9 mouse cellular contexts compared by ENCODE assay signal in genomic region chr4:82497671-82498631, GRCm38 (mm10).
A peak's percentile ranks its signal among the peaks of the same experiment; 100 is the strongest.
DNase-seq lines count a peak whose midpoint lies in the region; ATAC-seq and TF ChIP-seq lines count a peak whose summit lies in the region.
"Had no signal": no experiment of that assay in that cellular context is flagged by ENCODE, and none has a peak within 500 bp of the region (broad histone marks: within the 10 kb centered on the region; RNA-seq: fewer than 3 reads in every experiment).

No protein-coding gene starts in this region.

- H3K27ac ChIP-seq in kidney, adult 2 months (ENCODE audit: insufficient read depth, low read depth, low read length): no peak overlapping the region
- no peak overlapping the region for H3K27ac ChIP-seq in kidney, embryonic 16.5 days (ENCODE audit: low read length)
- peak overlapping the region; percentile 82 for H3K27ac ChIP-seq in cerebellum, adult 2 months (ENCODE audit: insufficient read depth, low read length)
- H3K27ac ChIP-seq: embryonic facial prominence, embryonic 12.5 days had no signal

- TF ChIP-seq POLR2A in kidney, adult 2 months (IDR thresholded peaks at IDR 0.05; ENCODE audit: low read depth, low read length): no peak
- 0 out of 2 replicates have a peak, but pooled peaks have one; percentile 18 for TF ChIP-seq POLR2A in cerebellum, adult 2 months (IDR thresholded peaks at IDR 0.05; ENCODE audit: borderline replicate concordance, insufficient read depth, low read length)

- intact Hi-C loops in heart, postnatal 10 days (cut with DNase I): no loop called here

- no peak overlapping the region for H3K4me3 ChIP-seq in kidney, adult 2 months (ENCODE audit: insufficient read depth, low read depth, low read length)
- no peak overlapping the region for H3K4me3 ChIP-seq in kidney, embryonic 16.5 days (ENCODE audit: low read length)
- H3K4me3 ChIP-seq in cerebellum, adult 2 months (replicated peaks; ENCODE audit: insufficient read depth, low read depth, low read length): peak overlapping the region; percentile 39
- H3K4me3 ChIP-seq: embryonic facial prominence, embryonic 12.5 days had no signal

- H3K9ac ChIP-seq in kidney, embryonic 16.5 days (replicated peaks; ENCODE audit: low read length): no peak overlapping the region
- H3K9ac ChIP-seq: embryonic facial prominence, embryonic 12.5 days had no signal

- H3K4me1 ChIP-seq in kidney, adult 2 months (ENCODE audit: control insufficient read depth, insufficient read depth, low read length): peaks cover 17% of the 10 kb centered on the region
- H3K4me1 ChIP-seq in kidney, embryonic 16.5 days (ENCODE audit: insufficient read depth, low read length): peaks cover 18% of the 10 kb centered on the region
- peaks cover 19% of the 10 kb centered on the region for H3K4me1 ChIP-seq in cerebellum, adult 2 months (ENCODE audit: control insufficient read depth, insufficient read depth, low read length)

- H3K9me3 ChIP-seq in kidney, embryonic 16.5 days (ENCODE audit: low read length): no peaks in the 10 kb centered on the region
- H3K9me3 ChIP-seq: embryonic facial prominence, embryonic 12.5 days had no signal

- 86% methylated on average over 26 of the region's 26 CpGs for WGBS in kidney, adult 2 months
- WGBS in kidney, embryonic 16.5 days: 90% methylated on average over 26 of the region's 26 CpGs
- 8% methylated on average over 26 of the region's 26 CpGs for WGBS in cerebellum, adult 2 months

- no peaks in the 10 kb centered on the region for H3K36me3 ChIP-seq in kidney, adult 2 months (ENCODE audit: control insufficient read depth, insufficient read depth, low read length)
- H3K36me3 ChIP-seq in kidney, embryonic 16.5 days (ENCODE audit: insufficient read depth, low read length): peaks cover 6% of the 10 kb centered on the region; the same call in 1 of the 2 replicates

- no peaks in the 10 kb centered on the region for H3K27me3 ChIP-seq in kidney, adult 2 months (replicated peaks; ENCODE audit: control insufficient read depth, insufficient read depth, low read length)
- H3K27me3 ChIP-seq in kidney, embryonic 16.5 days (ENCODE audit: insufficient read depth, low read length): peaks cover 32% of the 10 kb centered on the region
- no peaks in the 10 kb centered on the region for H3K27me3 ChIP-seq in cerebellum, adult 2 months (ENCODE audit: control insufficient read depth, insufficient read depth, low read length)
- H3K27me3 ChIP-seq: embryonic facial prominence, embryonic 12.5 days had no signal

- TF ChIP-seq CTCF in kidney, adult 2 months (conservative IDR thresholded peaks at IDR 0.05; ENCODE audit: insufficient read depth, insufficient read length, low read depth, low read length): no peak
- no peak for TF ChIP-seq CTCF in cerebellum, adult 2 months (IDR thresholded peaks at IDR 0.05; ENCODE audit: borderline replicate concordance, insufficient read depth, low read depth, low read length)

- no peak overlapping the region for H3K4me2 ChIP-seq in kidney, embryonic 16.5 days (replicated peaks; ENCODE audit: low read depth, low read length)
- H3K4me2 ChIP-seq: embryonic facial prominence, embryonic 12.5 days had no signal

- ATAC-seq in kidney, embryonic 16.5 days (ENCODE audit: low FRiP score, low TSS enrichment): no peak
- ATAC-seq in megakaryocyte, adult 5-6 weeks (ENCODE audit: poor library complexity, severe bottlenecking): no peak

- DNase-seq in kidney, adult 2 months: peak; percentile 50
- peak; percentile 10 for DNase-seq in ES-CJ7 (ENCODE audit: low read depth, low spot score)
- DNase-seq in cerebellum, adult 2 months: peak; percentile 85 to 90
- peak; percentile 61 to 67 for DNase-seq in heart, postnatal 10 days
- no peak for DNase-seq in adrenal gland, adult (ENCODE audit: inconsistent age in 2 of 2, low spot score in 1 of 2)
- DNase-seq in adrenal gland, postnatal 14 days: no peak

Comparison
In these comparisons a context has a peak if more than half of its experiments do, and no peak if none do; other contexts are left out.
1. DNase-seq: peak in kidney, adult 2 months (single experiment), ES-CJ7 (single experiment), cerebellum, adult 2 months (2 of 2) and heart, postnatal 10 days (2 of 2); none in adrenal gland, adult (0 of 2) and adrenal gland, postnatal 14 days (single experiment).